Mouse (Mus musculus) cerebral cortex, adult 2 months (tissue): ENCODE measurements around the gene Hspa1l.

ENCODE experiments used
- WGBS: fragments of 180-500 bp; shearing (Covaris S2); methylation state at CpG from one replicate; pipeline ENCODE4 v1.1.7; 2018; 5-methylcytosine and 5-hydroxymethylcytosine counted together

The Hspa1l gene

GRCm38 (mm10) chr17:34951636-34952377 is 20.7 kb upstream of the Hspa1l start:
- WGBS: 1% methylated on average over 29 of the region's 29 CpGs

- 1% methylated on average over 23 of the region's 23 CpGs for WGBS
Measured at GRCm38 (mm10) chr17:34952378-34953040, 20.0 kb upstream of the Hspa1l start.

- 76% methylated on average over 3 of the region's 3 CpGs for WGBS
Measured at GRCm38 (mm10) chr17:34953258-34953657, 19.2 kb upstream of the Hspa1l start.

GRCm38 (mm10) chr17:34953904-34954303 is 18.6 kb upstream of the Hspa1l start:
- WGBS: 91% methylated on average over 4 of the region's 4 CpGs

GRCm38 (mm10) chr17:34954831-34955230 is 17.7 kb upstream of the Hspa1l start:
- 85% methylated on average over 4 of the region's 4 CpGs for WGBS

GRCm38 (mm10) chr17:34955884-34956283 is 16.6 kb upstream of the Hspa1l start:
- WGBS: 85% methylated on average over 3 of the region's 3 CpGs

GRCm38 (mm10) chr17:34956340-34956739 is 16.2 kb upstream of the Hspa1l start:
- WGBS: 45% methylated on average over 1 of the region's 1 CpGs

- 12% methylated on average over 39 of the region's 40 CpGs for WGBS
Measured at GRCm38 (mm10) chr17:34957291-34957690, 15.2 kb upstream of the Hspa1l start.

- WGBS: 26% methylated on average over 31 of the region's 40 CpGs
Measured at GRCm38 (mm10) chr17:34957966-34958365, 14.5 kb upstream of the Hspa1l start.

GRCm38 (mm10) chr17:34958734-34959129 is 13.8 kb upstream of the Hspa1l start:
- 0% methylated on average over 30 of the region's 47 CpGs for WGBS

- WGBS: 0% methylated on average over 30 of the region's 32 CpGs
Measured at GRCm38 (mm10) chr17:34959130-34959778, 13.2 kb upstream of the Hspa1l start, which contains the start of gene Hspa1b. Hspa1b (minus strand) TSS chr17:34959238.

- WGBS: 23% methylated on average over 12 of the region's 12 CpGs
Measured at GRCm38 (mm10) chr17:34959881-34960515, 12.5 kb upstream of the Hspa1l start.

GRCm38 (mm10) chr17:34962125-34962524 is 10.4 kb upstream of the Hspa1l start:
- 34% methylated on average over 3 of the region's 3 CpGs for WGBS

- 88% methylated on average over 1 of the region's 1 CpGs for WGBS
Measured at GRCm38 (mm10) chr17:34962841-34963240, 9.7 kb upstream of the Hspa1l start.

- WGBS: 38% methylated on average over 1 of the region's 1 CpGs
Measured at GRCm38 (mm10) chr17:34964640-34965049, 7.9 kb upstream of the Hspa1l start.

- WGBS: 71% methylated on average over 5 of the region's 5 CpGs
Measured at GRCm38 (mm10) chr17:34965627-34966026, 6.9 kb upstream of the Hspa1l start.

- WGBS: 67% methylated on average over 8 of the region's 11 CpGs
Measured at GRCm38 (mm10) chr17:34969822-34970221, 2.7 kb upstream of the Hspa1l start, which contains the start of gene Gm20481. Gm20481 (plus strand) TSS chr17:34969912.

- WGBS: 29% methylated on average over 24 of the region's 37 CpGs
Measured at GRCm38 (mm10) chr17:34970850-34971249, 1.7 kb upstream of the Hspa1l start.

GRCm38 (mm10) chr17:34971694-34972068 is 822 bp upstream of the Hspa1l start:
- under 1% methylated on average over 28 of the region's 43 CpGs for WGBS

GRCm38 (mm10) chr17:34975581-34976492 is 3.3 kb downstream of the Hspa1l start:
- WGBS: 87% methylated on average over 3 of the region's 3 CpGs

- WGBS: 94% methylated on average over 20 of the region's 20 CpGs
Measured at GRCm38 (mm10) chr17:34977000-34977399, 4.5 kb downstream of the Hspa1l start.
